Mouse (Mus musculus): ENCODE measurements around the gene Hat1. TPM values are rescaled to one million over a fixed set of nuclear protein-coding genes. Genes with fewer than 3 reads are reported as not detected.

Hat1 gene
- total and polyA plus RNA-seq, 2 experiments = 2.0 to 14.6 TPM

- H3K4me3 ChIP-seq (ENCODE audit: insufficient read depth, low read depth, low read length) = no peak overlapping the region
- no peak for DNase-seq (ENCODE audit: extremely low read depth, low read depth, low spot score)
- no peak overlapping the region for H3K27ac ChIP-seq (replicated peaks; ENCODE audit: insufficient read depth, low read depth, low read length)
- H3K4me1 ChIP-seq (ENCODE audit: control insufficient read depth, insufficient read depth, low read length) = no peaks in the 10 kb centered on the region
- no peak overlapping the region for H3K9ac ChIP-seq (ENCODE audit: low read depth, low read length)
- peaks cover 2% of the 10 kb centered on the region; the same call in 1 of the 2 replicates for H3K79me2 ChIP-seq (ENCODE audit: control insufficient read depth, insufficient read depth, low read length)
- H3K27me3 ChIP-seq (ENCODE audit: control insufficient read depth, insufficient read depth, low read length) = no peaks in the 10 kb centered on the region
- WGBS = 73% methylated on average over 2 of the region's 2 CpGs
- H3K36me3 ChIP-seq (ENCODE audit: control insufficient read depth, insufficient read depth, low read length) = no peaks in the 10 kb centered on the region
- TF ChIP-seq CTCF (IDR thresholded peaks at IDR 0.05; ENCODE audit: low read depth, low read length) (no peak), POLR2A (IDR thresholded peaks at IDR 0.05; ENCODE audit: extremely low read depth, insufficient read depth, low read length) (no peak)
Measured at GRCm38 (mm10) chr2:71349511-71349910, 39.2 kb upstream of the Hat1 start.

- no peaks in the 10 kb centered on the region for H3K27me3 ChIP-seq (ENCODE audit: control insufficient read depth, insufficient read depth, low read length)
- peaks cover 2% of the 10 kb centered on the region; the same call in 1 of the 2 replicates for H3K79me2 ChIP-seq (ENCODE audit: control insufficient read depth, insufficient read depth, low read length)
- H3K36me3 ChIP-seq (ENCODE audit: control insufficient read depth, insufficient read depth, low read length) = no peaks in the 10 kb centered on the region
- TF ChIP-seq POLR2A (IDR thresholded peaks at IDR 0.05; ENCODE audit: extremely low read depth, insufficient read depth, low read length) = no peak
- no peak for TF ChIP-seq CTCF (IDR thresholded peaks at IDR 0.05; ENCODE audit: low read depth, low read length)
- H3K27ac ChIP-seq (replicated peaks; ENCODE audit: insufficient read depth, low read depth, low read length) = no peak overlapping the region
- WGBS = 69% methylated on average over 7 of the region's 7 CpGs
- no peak overlapping the region for H3K9ac ChIP-seq (ENCODE audit: low read depth, low read length)
- no peaks in the 10 kb centered on the region for H3K4me1 ChIP-seq (ENCODE audit: control insufficient read depth, insufficient read depth, low read length)
- no peak for DNase-seq (ENCODE audit: extremely low read depth, low read depth, low spot score)
- no peak overlapping the region for H3K4me3 ChIP-seq (ENCODE audit: insufficient read depth, low read depth, low read length)
Measured at GRCm38 (mm10) chr2:71350181-71350580, 38.6 kb upstream of the Hat1 start.

GRCm38 (mm10) chr2:71350904-71351726 lies 37.6 kb upstream of the Hat1 start:
- Histone ChIP-seq H3K9ac (ENCODE audit: low read depth, low read length) (no peak overlapping the region), H3K36me3 (ENCODE audit: control insufficient read depth, insufficient read depth, low read length) (no peaks in the 10 kb centered on the region), H3K79me2 (ENCODE audit: control insufficient read depth, insufficient read depth, low read length) (peaks cover 2% of the 10 kb centered on the region; the same call in 1 of the 2 replicates), H3K27me3 (ENCODE audit: control insufficient read depth, insufficient read depth, low read length) (no peaks in the 10 kb centered on the region), H3K4me3 (ENCODE audit: insufficient read depth, low read depth, low read length) (no peak overlapping the region), H3K4me1 (ENCODE audit: control insufficient read depth, insufficient read depth, low read length) (no peaks in the 10 kb centered on the region), H3K27ac (replicated peaks; ENCODE audit: insufficient read depth, low read depth, low read length) (no peak overlapping the region)
- TF ChIP-seq POLR2A (IDR thresholded peaks at IDR 0.05; ENCODE audit: extremely low read depth, insufficient read depth, low read length) (no peak), CTCF (IDR thresholded peaks at IDR 0.05; ENCODE audit: low read depth, low read length) (no peak)
- WGBS = 85% methylated on average over 11 of the region's 11 CpGs
- no peak for DNase-seq (ENCODE audit: extremely low read depth, low read depth, low spot score)

- Histone ChIP-seq H3K9ac (ENCODE audit: low read depth, low read length) (no peak overlapping the region), H3K27ac (replicated peaks; ENCODE audit: insufficient read depth, low read depth, low read length) (no peak overlapping the region), H3K36me3 (ENCODE audit: control insufficient read depth, insufficient read depth, low read length) (no peaks in the 10 kb centered on the region), H3K4me3 (ENCODE audit: insufficient read depth, low read depth, low read length) (no peak overlapping the region), H3K79me2 (ENCODE audit: control insufficient read depth, insufficient read depth, low read length) (peaks cover 2% of the 10 kb centered on the region; the same call in 1 of the 2 replicates), H3K27me3 (ENCODE audit: control insufficient read depth, insufficient read depth, low read length) (no peaks in the 10 kb centered on the region), H3K4me1 (ENCODE audit: control insufficient read depth, insufficient read depth, low read length) (no peaks in the 10 kb centered on the region)
- 54% methylated on average over 3 of the region's 3 CpGs for WGBS
- TF ChIP-seq CTCF (IDR thresholded peaks at IDR 0.05; ENCODE audit: low read depth, low read length) (no peak), POLR2A (IDR thresholded peaks at IDR 0.05; ENCODE audit: extremely low read depth, insufficient read depth, low read length) (no peak)
- DNase-seq (ENCODE audit: extremely low read depth, low read depth, low spot score) = no peak
Measured at GRCm38 (mm10) chr2:71351727-71351987, 37.1 kb upstream of the Hat1 start.

GRCm38 (mm10) chr2:71353306-71354054 lies 35.3 kb upstream of the Hat1 start:
- H3K27ac ChIP-seq (replicated peaks; ENCODE audit: insufficient read depth, low read depth, low read length) = no peak overlapping the region
- DNase-seq (ENCODE audit: extremely low read depth, low read depth, low spot score) = no peak
- no peaks in the 10 kb centered on the region for H3K4me1 ChIP-seq (ENCODE audit: control insufficient read depth, insufficient read depth, low read length)
- no peak overlapping the region for H3K9ac ChIP-seq (ENCODE audit: low read depth, low read length)
- H3K36me3 ChIP-seq (ENCODE audit: control insufficient read depth, insufficient read depth, low read length) = no peaks in the 10 kb centered on the region; the same call in 1 of the 2 replicates
- no peak overlapping the region for H3K4me3 ChIP-seq (ENCODE audit: insufficient read depth, low read depth, low read length)
- H3K79me2 ChIP-seq (ENCODE audit: control insufficient read depth, insufficient read depth, low read length) = peaks cover 6% of the 10 kb centered on the region; the same call in 1 of the 2 replicates
- no peaks in the 10 kb centered on the region for H3K27me3 ChIP-seq (ENCODE audit: control insufficient read depth, insufficient read depth, low read length)
- TF ChIP-seq POLR2A (IDR thresholded peaks at IDR 0.05; ENCODE audit: extremely low read depth, insufficient read depth, low read length) (no peak), CTCF (IDR thresholded peaks at IDR 0.05; ENCODE audit: low read depth, low read length) (no peak)
- 65% methylated on average over 10 of the region's 10 CpGs for WGBS
